Mouse (Mus musculus) midbrain, embryonic 15.5 days (tissue): ENCODE measurements at regions not wholly inside any gene's neighbourhood (a gene's known extent, or its start where the extent isn't known, plus 50 kb on each side); places are given as distances from the start of the nearest gene placed in this dataset.

ENCODE experiments used
- ATAC-seq: fragments of 200-750 bp; cut with Nextera tagmentation; replicated peaks from 2 replicates; pipeline ENCODE4 v1.8.0; 2017; ENCODE audit warnings: moderate TSS enrichment
- H3K27ac ChIP-seq: fragments of 300-500 bp; sonication (generic); 2 replicates; pipeline ENCODE4 v1.5.1; 2015; ENCODE audit warnings: mild to moderate bottlenecking, inconsistent platforms
- H3K27me3 ChIP-seq: fragments of 300-500 bp; sonication (generic); replicated peaks from 2 replicates; pipeline ENCODE4 v1.6.1; 2015; ENCODE audit warnings: inconsistent platforms
- H3K36me3 ChIP-seq: fragments of 300-500 bp; sonication (generic); replicated peaks from 2 replicates; pipeline ENCODE4 v1.6.1; 2015; ENCODE audit warnings: inconsistent platforms
- H3K4me1 ChIP-seq: fragments of 300-500 bp; sonication (generic); 2 replicates; pipeline ENCODE4 v1.6.1; 2015; ENCODE audit warnings: inconsistent platforms
- H3K4me2 ChIP-seq: fragments of 300-500 bp; sonication (generic); 2 replicates; pipeline ENCODE4 v1.6.1; 2015; ENCODE audit warnings: inconsistent platforms, mild to moderate bottlenecking, moderate library complexity
- H3K4me3 ChIP-seq: fragments of 300-500 bp; sonication (generic); 2 replicates; pipeline ENCODE4 v1.5.1; 2015; ENCODE audit warnings: mild to moderate bottlenecking, inconsistent platforms
- H3K9ac ChIP-seq: fragments of 300-500 bp; sonication (generic); 2 replicates; pipeline ENCODE4 v1.6.1; 2015; ENCODE audit warnings: mild to moderate bottlenecking, inconsistent platforms
- H3K9me3 ChIP-seq: fragments of 300-500 bp; sonication (generic); 2 replicates; pipeline ENCODE4 v1.6.1; 2016; ENCODE audit warnings: inconsistent platforms
- WGBS: fragments of 180-500 bp; shearing (Covaris S2); methylation state at CpG from one replicate; pipeline ENCODE4 v1.1.7; 2015; ENCODE audit warnings: mixed read lengths; 5-methylcytosine and 5-hydroxymethylcytosine counted together

DNA sequence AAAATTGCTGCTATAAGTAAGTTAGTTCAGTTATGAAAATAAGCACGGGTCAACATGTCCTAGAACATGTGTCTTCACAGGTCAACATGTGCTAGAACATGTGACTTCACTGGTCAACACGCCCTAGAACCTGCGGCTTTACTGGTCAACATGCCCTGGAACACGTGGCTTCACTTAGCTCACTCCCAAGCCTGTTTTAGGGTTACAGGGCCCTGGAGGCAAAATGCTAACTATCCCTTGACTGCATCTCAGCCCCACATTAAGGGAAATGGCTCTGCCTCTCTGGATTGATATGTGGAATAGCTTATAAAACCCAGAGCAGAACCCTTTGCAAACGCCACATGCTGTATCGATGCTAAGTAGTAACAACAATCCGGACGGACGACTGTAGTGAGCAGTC is 67.8 kb downstream of the Nkx6-1 start:
- H3K4me1 ChIP-seq = no peaks in the 10 kb centered on the region
- H3K27ac ChIP-seq = no peak overlapping the region
- WGBS = 92% methylated on average over 9 of the region's 9 CpGs
- H3K9me3 ChIP-seq = no peaks in the 10 kb centered on the region
- no peaks in the 10 kb centered on the region for H3K36me3 ChIP-seq
- ATAC-seq = no peak
- no peak overlapping the region for H3K4me3 ChIP-seq
- 0 out of 2 replicates have a peak, but pooled peaks cover 4% of the 10 kb centered on the region for H3K27me3 ChIP-seq
- H3K9ac ChIP-seq = no peak overlapping the region
- no peak overlapping the region for H3K4me2 ChIP-seq

DNA sequence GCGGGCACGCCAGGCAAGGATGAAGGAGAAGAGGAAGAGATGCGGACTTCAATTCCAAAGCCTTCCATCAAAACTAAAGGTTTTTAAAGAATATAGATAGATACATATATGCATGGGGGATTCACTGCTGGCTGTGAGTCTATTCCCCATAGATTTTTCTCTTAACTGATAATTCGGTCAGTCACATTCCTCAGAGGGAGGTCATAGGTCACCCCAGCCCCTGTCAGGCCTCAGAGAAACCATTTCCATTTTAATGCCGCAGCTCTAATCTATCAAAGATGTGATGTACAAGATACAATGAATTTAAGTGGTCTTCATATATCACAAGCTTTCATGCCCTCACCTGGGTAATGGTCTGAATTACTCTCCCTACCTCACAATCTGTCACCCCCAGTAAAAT is 73.6 kb downstream of the Nkx6-1 start:
- no peak for ATAC-seq

DNA sequence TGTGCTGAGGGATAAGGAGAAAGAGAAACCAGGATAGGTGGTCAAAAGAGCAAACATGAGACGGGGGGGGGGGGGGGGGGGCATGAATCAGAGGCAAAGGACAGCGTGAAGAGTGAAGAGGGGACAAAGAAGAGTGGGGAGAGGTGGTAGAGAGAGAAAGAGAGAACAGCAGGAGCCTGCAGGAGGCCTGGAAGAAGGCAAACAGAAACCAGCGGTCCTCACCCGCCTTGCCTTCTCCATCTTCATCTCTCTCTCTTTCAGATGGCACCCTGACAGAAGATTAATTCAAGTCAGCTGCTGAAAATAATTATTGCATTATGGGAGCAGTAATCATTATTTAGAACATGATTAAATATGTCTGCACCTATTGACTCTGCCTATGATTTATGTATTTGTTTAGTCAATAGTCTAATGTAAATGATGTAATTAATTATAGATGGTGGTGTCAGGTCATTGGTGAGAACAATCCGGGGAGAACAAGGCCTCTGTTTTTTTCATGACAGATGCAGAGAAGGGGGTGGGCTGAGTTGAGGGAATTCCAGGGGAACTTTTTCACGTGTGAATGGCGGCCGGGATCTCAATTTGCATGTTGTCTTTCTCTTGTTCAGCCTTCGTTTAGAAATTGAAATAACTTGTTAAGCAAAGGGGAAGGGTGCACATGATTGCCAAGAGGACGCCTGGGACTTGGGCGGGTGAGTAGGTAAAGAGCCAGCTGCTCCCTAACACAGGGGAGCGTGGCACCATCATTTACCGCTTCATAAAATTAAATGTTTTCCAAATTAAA is 74.3 kb downstream of the Nkx6-1 start:
- Histone ChIP-seq H3K36me3 (no peaks in the 10 kb centered on the region), H3K9me3 (no peaks in the 10 kb centered on the region), H3K4me3 (no peak overlapping the region), H3K4me2 (no peak overlapping the region), H3K4me1 (0 out of 2 replicates have a peak, but pooled peaks cover 3% of the 10 kb centered on the region), H3K27me3 (peaks cover 4% of the 10 kb centered on the region; the same call in 1 of the 2 replicates), H3K27ac (no peak overlapping the region), H3K9ac (no peak overlapping the region)
- no peak for ATAC-seq
- WGBS = 29% methylated on average over 13 of the region's 13 CpGs

More for the DNA sequence above, 73.6 kb downstream of the Nkx6-1 start:
- 0 out of 2 replicates have a peak, but pooled peaks cover 3% of the 10 kb centered on the region for H3K4me1 ChIP-seq
- no peaks in the 10 kb centered on the region for H3K36me3 ChIP-seq
- no peak overlapping the region for H3K9ac ChIP-seq
- H3K9me3 ChIP-seq = no peaks in the 10 kb centered on the region
- peaks cover 4% of the 10 kb centered on the region; the same call in 1 of the 2 replicates for H3K27me3 ChIP-seq
- WGBS = 79% methylated on average over 5 of the region's 5 CpGs
- no peak overlapping the region for H3K4me3 ChIP-seq
- H3K27ac ChIP-seq = no peak overlapping the region
- no peak overlapping the region for H3K4me2 ChIP-seq

DNA sequence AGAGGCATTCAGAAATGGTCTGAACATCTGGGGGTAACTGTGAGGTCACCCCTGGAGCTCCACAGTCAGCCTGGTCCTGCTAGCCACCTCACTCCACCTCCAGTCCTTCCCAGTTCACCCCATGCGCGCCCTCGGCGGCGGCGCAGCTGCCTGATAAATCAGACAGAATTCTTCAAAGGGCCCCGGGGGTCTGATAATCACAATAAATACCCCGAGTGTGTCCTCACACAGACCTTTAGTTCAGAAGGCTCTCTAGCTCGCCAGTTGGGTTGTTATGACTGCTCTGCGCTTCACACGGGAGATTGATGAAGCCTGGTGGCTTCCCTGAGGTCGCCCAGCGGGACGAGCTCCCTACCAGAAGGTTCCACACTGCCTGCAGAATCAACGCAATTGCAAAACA is 91.8 kb downstream of the Nkx6-1 start:
- H3K27ac ChIP-seq = no peak overlapping the region
- H3K27me3 ChIP-seq = peaks cover 64% of the 10 kb centered on the region
- H3K9ac ChIP-seq = no peak overlapping the region
- no peak overlapping the region for H3K4me3 ChIP-seq
- no peaks in the 10 kb centered on the region for H3K4me1 ChIP-seq
- H3K36me3 ChIP-seq = no peaks in the 10 kb centered on the region
- H3K4me2 ChIP-seq = no peak overlapping the region
- H3K9me3 ChIP-seq = no peaks in the 10 kb centered on the region
- WGBS = 73% methylated on average over 15 of the region's 15 CpGs
- no peak for ATAC-seq

DNA sequence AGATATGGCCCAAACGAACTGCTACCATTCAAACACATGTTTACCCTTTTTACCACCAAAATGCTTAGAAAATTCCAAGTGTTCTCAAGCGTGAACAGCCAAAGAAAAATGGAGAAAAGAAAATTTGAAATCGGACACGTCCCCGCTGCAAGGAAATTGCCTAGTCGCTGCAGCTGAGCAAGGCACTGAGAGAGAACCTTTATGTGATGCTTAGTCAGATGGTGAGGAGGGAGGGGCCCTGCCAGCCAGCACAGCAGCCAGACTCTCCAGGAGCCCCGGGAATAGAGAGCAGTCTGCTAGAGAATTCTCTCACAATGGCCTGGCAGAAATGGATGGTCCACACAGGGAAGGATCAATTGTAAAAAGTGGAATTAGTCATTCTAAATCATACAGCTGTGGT is 99.0 kb downstream of the Nkx6-1 start:
- Histone ChIP-seq H3K4me3 (no peak overlapping the region), H3K4me1 (0 out of 2 replicates have a peak, but pooled peaks cover 4% of the 10 kb centered on the region), H3K4me2 (no peak overlapping the region; the same call in 1 of the 2 replicates), H3K9me3 (no peaks in the 10 kb centered on the region), H3K36me3 (no peaks in the 10 kb centered on the region), H3K27me3 (peaks cover 48% of the 10 kb centered on the region), H3K27ac (no peak overlapping the region), H3K9ac (no peak overlapping the region)
- ATAC-seq = peak; percentile 70; the same call in 1 of the 2 replicates
- 13% methylated on average over 7 of the region's 7 CpGs for WGBS

DNA sequence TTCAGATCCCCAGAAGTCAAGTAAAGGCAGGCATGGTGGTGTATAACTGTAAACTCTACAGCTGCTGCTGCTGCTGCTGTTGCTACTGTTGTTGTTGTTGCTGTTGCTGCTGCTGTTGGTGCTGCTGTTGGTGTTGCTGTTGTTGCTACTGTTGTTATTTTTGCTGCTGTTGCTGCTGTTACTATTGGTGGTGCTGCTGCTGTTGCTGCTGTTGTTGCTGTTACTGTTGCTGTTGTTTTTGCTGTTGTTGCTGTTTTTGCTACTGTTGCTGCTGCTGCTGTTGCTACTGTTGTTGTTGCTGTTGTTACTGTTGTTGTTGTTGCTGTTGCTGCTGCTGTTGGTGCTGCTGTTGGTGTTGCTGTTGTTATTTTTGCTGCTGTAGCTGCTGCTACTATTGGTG is 104.4 kb downstream of the Nkx6-1 start:
- Histone ChIP-seq H3K9ac (no peak overlapping the region), H3K27ac (no peak overlapping the region), H3K36me3 (no peaks in the 10 kb centered on the region), H3K4me3 (no peak overlapping the region), H3K4me1 (no peaks in the 10 kb centered on the region), H3K4me2 (no peak overlapping the region), H3K27me3 (peaks cover 42% of the 10 kb centered on the region), H3K9me3 (no peaks in the 10 kb centered on the region)
- ATAC-seq = no peak

DNA sequence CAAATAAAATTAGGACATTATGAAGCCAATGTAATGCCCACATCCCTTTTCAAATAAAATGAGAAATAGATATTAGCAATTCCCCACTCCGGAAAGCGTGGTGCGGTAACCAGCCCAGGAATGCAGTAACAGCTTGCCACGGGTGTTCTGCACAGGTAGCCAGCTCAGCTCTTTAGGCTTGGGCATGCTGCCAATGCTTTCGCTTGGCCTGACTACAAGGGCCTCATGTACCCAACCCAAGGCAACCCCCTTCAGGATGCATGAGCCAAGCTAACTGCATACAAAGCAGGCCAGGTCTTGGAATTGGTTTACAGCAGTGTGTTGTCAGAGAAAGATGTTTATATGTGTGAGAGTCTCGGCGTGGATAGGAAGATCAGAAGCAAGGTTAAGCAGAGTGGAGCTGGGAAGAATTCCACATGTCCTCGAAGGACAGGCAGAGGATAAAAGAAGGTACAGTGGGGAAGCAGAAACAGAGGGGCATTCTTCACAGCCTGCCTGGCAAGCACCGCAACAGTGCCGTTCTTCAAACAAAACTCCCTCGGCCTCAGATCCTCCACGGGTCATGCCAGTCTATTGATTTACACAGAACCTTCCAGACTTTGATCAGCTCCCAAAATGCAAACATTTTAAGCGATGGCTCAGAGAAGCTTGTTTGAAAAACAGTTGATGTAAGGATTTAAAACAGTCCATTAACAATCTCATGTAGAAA is 106.4 kb downstream of the Nkx6-1 start:
- Histone ChIP-seq H3K9me3 (no peaks in the 10 kb centered on the region), H3K27me3 (peaks cover 30% of the 10 kb centered on the region), H3K36me3 (no peaks in the 10 kb centered on the region), H3K9ac (no peak overlapping the region), H3K4me3 (no peak overlapping the region), H3K27ac (no peak overlapping the region), H3K4me1 (no peaks in the 10 kb centered on the region), H3K4me2 (no peak overlapping the region)
- 63% methylated on average over 13 of the region's 13 CpGs for WGBS
- no peak for ATAC-seq

DNA sequence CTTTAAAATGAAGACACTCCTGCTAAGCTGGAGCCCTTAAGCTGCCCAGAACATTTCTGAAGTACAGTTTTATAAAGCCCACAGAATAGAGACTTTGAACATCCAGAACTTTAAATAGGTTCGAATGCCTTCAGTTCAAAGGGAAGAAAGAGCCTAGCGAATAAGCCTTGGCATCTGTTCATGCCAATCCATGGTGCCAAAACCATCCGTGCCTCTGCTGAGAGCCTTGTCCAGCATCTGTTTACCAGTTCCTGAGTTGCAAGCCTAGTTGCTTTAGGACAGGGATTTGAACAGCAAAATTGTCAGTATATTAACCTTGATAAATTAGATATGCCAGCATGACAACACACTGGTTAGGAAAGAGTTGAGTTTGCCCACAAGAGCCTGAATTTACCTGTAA is 107.6 kb downstream of the Nkx6-1 start:
- peaks cover 31% of the 10 kb centered on the region for H3K27me3 ChIP-seq
- H3K4me3 ChIP-seq = no peak overlapping the region
- H3K9me3 ChIP-seq = no peaks in the 10 kb centered on the region
- no peak overlapping the region for H3K9ac ChIP-seq
- no peak overlapping the region for H3K4me2 ChIP-seq
- H3K4me1 ChIP-seq = no peaks in the 10 kb centered on the region
- 69% methylated on average over 3 of the region's 3 CpGs for WGBS
- ATAC-seq = no peak
- no peak overlapping the region for H3K27ac ChIP-seq
- H3K36me3 ChIP-seq = no peaks in the 10 kb centered on the region

DNA sequence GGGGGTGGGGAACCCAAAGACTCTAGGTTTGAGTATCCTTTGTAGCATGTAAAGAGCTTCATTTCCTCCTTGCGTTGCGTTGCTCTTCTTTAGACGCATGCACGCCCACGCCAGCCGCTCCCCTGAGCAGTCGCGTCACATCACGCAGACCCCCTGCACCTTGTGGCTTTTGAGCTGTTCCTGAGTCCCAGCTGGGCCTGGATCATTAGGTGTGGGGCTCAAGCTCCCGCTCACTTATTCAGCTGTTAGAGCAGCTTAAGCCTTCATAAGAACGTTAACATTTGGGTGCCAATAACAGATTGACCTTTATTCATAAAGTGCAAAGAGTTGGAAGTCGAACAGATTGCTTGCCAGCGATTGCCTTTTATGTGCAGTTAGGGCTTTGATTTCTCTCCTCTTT is 121.5 kb downstream of the Nkx6-1 start:
- WGBS = 11% methylated on average over 13 of the region's 13 CpGs
- H3K9ac ChIP-seq = no peak overlapping the region
- H3K9me3 ChIP-seq = no peaks in the 10 kb centered on the region
- no peak overlapping the region for H3K4me2 ChIP-seq
- H3K36me3 ChIP-seq = no peaks in the 10 kb centered on the region
- H3K27ac ChIP-seq = no peak overlapping the region
- peaks cover 8% of the 10 kb centered on the region; the same call in 1 of the 2 replicates for H3K4me1 ChIP-seq
- no peak for ATAC-seq
- no peak overlapping the region for H3K4me3 ChIP-seq
- peaks cover 89% of the 10 kb centered on the region for H3K27me3 ChIP-seq

DNA sequence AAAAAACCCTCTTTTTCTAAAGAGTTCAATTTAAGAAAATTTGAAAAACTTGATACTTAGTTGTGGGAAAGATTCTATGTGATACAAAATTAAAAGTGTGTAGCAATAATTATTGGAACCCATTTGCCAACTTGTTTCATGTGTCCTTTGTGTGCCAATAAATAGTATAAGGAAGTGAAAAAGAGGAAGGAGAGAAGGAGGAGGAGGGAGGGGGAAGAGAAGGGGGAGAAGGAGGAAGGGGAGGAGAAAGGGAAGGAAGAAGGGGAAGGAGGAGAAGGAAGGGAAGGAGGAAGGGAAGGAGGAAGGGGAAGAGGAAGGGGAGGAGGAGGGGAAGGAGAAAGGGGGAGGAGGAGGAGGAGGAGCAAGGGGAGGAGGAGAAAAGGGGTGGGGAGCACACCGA is 125.0 kb downstream of the Nkx6-1 start:
- no peaks in the 10 kb centered on the region for H3K9me3 ChIP-seq
- ATAC-seq = no peak
- H3K36me3 ChIP-seq = no peaks in the 10 kb centered on the region
- no peak overlapping the region for H3K27ac ChIP-seq
- H3K27me3 ChIP-seq = peaks cover 85% of the 10 kb centered on the region
- H3K4me3 ChIP-seq = no peak overlapping the region
- H3K4me2 ChIP-seq = no peak overlapping the region
- WGBS = 17% methylated on average over 1 of the region's 1 CpGs
- H3K4me1 ChIP-seq = peaks cover 16% of the 10 kb centered on the region; the same call in 1 of the 2 replicates
- no peak overlapping the region for H3K9ac ChIP-seq

DNA sequence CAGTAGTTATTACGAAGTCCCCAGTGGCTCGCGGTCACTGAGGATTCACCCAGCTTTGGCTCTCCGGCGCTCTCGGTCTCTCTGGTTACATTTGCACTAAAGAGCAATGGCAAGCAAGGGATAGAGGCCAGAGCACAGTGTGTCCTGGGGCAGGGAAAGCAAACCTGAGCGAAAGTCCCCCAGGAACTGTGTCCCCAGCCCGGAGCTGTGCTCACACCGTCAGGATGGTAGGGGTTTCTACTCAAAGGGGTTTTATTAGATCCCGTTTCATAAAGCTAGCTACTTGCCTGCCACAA is 125.6 kb downstream of the Nkx6-1 start:
- Histone ChIP-seq H3K36me3 (no peaks in the 10 kb centered on the region), H3K4me2 (no peak overlapping the region), H3K4me1 (peaks cover 16% of the 10 kb centered on the region; the same call in 1 of the 2 replicates), H3K27me3 (peaks cover 85% of the 10 kb centered on the region), H3K27ac (no peak overlapping the region), H3K9me3 (no peaks in the 10 kb centered on the region), H3K4me3 (no peak overlapping the region), H3K9ac (no peak overlapping the region)
- whole genome bisulfite sequencing = 3% methylated on average over 10 of the region's 10 CpGs
- ATAC-seq = no peak

DNA sequence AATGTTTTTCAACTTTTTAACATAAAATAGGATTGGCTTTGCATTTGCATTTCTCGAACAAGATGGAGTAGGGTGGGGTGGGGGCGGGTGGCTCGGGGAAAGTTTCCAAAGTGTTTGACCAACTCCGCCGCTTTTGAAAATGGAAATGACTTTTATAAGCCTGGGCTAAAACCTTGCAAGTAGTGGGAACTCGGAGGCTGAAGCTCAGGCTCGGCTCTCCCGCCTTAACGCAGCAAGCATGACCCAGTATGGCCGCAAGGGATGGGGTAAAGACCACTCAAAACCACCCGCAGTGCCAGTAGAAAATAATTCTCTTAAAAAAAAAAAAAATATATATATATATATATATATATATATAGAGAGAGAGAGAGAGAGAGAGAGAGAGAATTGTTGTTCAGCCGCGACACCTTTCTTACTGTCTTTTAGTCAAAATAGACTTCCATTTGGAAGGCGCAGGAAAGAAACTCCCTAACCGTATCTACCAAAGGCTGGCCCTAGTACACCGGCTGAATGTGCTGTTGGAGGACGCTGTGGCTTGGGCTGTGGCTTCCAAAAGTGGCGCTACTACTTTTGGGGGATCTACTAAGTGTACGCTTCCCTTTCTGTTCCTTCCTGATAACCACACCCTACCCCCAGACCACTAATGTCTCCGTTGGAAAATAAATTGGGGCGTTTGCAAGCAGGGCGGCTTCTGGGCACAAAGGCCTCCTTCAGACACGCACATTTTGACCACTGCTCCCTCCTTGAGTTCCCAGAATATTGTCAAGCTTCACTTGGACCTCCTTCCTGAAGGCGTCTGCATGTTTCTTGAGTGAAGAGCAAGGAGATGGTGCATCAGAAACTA is 126.2 kb downstream of the Nkx6-1 start:
- Histone ChIP-seq H3K27ac (no peak overlapping the region), H3K9ac (no peak overlapping the region), H3K4me2 (peak overlapping the region; percentile 28; the same call in 1 of the 2 replicates)

More for the DNA sequence above, 126.2 kb downstream of the Nkx6-1 start:
- WGBS = under 1% methylated on average over 24 of the region's 24 CpGs
- Histone ChIP-seq H3K9me3 (no peaks in the 10 kb centered on the region), H3K36me3 (no peaks in the 10 kb centered on the region), H3K4me1 (peaks cover 16% of the 10 kb centered on the region; the same call in 1 of the 2 replicates), H3K27me3 (peaks cover 85% of the 10 kb centered on the region), H3K4me3 (no peak overlapping the region)
- peak; percentile 11; the same call in 1 of the 2 replicates for ATAC-seq
